Mouse (Mus musculus) right cerebral cortex, postnatal 25 days (tissue): ENCODE results near the gene Gm49387.

Source experiments
- DNase-seq: peaks from one replicate; pipeline ENCODE4 v3.0.0; 2022

Gm49387 gene

GRCm38 (mm10) chr14:31640346-31640889 is at the start of gene Gm49387:
TSS of gene Gm49387 (minus strand) at chr14:31640878.
- no peak for DNase-seq

GRCm38 (mm10) chr14:31686231-31686630 is 45.6 kb upstream of the Gm49387 start:
- DNase-seq, result no peak

- DNase-seq, result no peak
These were observed 45.0 kb upstream of the Gm49387 start for GRCm38 (mm10) chr14:31685680-31686079.

- DNase-seq, result no peak
These were observed 43.8 kb upstream of the Gm49387 start for GRCm38 (mm10) chr14:31684343-31685040.

- DNase-seq, result no peak
These were observed 42.9 kb upstream of the Gm49387 start for GRCm38 (mm10) chr14:31683610-31684009.

- DNase-seq, result no peak
These were observed 41.4 kb upstream of the Gm49387 start for GRCm38 (mm10) chr14:31681931-31682555.

GRCm38 (mm10) chr14:31681291-31681690 is 40.6 kb upstream of the Gm49387 start:
- DNase-seq, result no peak

- DNase-seq, result no peak
These were observed 40.0 kb upstream of the Gm49387 start for GRCm38 (mm10) chr14:31680656-31681055.

- DNase-seq, result no peak
These were observed 31.1 kb upstream of the Gm49387 start for GRCm38 (mm10) chr14:31671635-31672320.

- DNase-seq, result no peak
These were observed 29.2 kb upstream of the Gm49387 start for GRCm38 (mm10) chr14:31669642-31670490.

GRCm38 (mm10) chr14:31669161-31669611 is 28.5 kb upstream of the Gm49387 start:
- DNase-seq, result peak; percentile 80

- peak; percentile 50 for DNase-seq
These were observed 27.6 kb upstream of the Gm49387 start for GRCm38 (mm10) chr14:31668326-31668725.

GRCm38 (mm10) chr14:31667741-31668140 is 27.1 kb upstream of the Gm49387 start:
- DNase-seq, result no peak

GRCm38 (mm10) chr14:31666931-31667705 is 26.4 kb upstream of the Gm49387 start:
- DNase-seq, result no peak

GRCm38 (mm10) chr14:31665566-31665940 is 24.9 kb upstream of the Gm49387 start:
- no peak for DNase-seq

- DNase-seq, result no peak
These were observed 24.4 kb upstream of the Gm49387 start for GRCm38 (mm10) chr14:31664903-31665565.

GRCm38 (mm10) chr14:31664100-31664902 is 23.6 kb upstream of the Gm49387 start:
- DNase-seq, result no peak

GRCm38 (mm10) chr14:31663376-31664099 is 22.9 kb upstream of the Gm49387 start:
- no peak for DNase-seq

- no peak for DNase-seq
These were observed 22.0 kb upstream of the Gm49387 start for GRCm38 (mm10) chr14:31662555-31663211.
